Mouse (Mus musculus) embryonic facial prominence, embryonic 11.5 days (tissue): ENCODE data around the gene Gpr87. TPM values are rescaled to one million over a fixed set of nuclear protein-coding genes. Genes with fewer than 3 reads are reported as not detected.
"Not testable (repeated sequence)": the region's sequence is repeated elsewhere in the genome, so short reads cannot be mapped to it uniquely, and the experiment has no call there.

Experiments used
- ATAC-seq: fragments of 200-750 bp; cut with Nextera tagmentation; replicated peaks from 2 replicates; pipeline ENCODE4 v1.8.0; 2017; ENCODE audit warnings: low read depth; ENCODE audit not compliant: insufficient number of reproducible peaks, low FRiP score, low TSS enrichment
- DNase-seq: peaks from one replicate; pipeline ENCODE4 v3.0.0-alpha.2; 2015; ENCODE audit warnings: low spot score
- H3K27ac ChIP-seq: fragments of 300-500 bp; sonication (generic); replicated peaks from 2 replicates; pipeline ENCODE4 v1.5.1; 2014; ENCODE audit warnings: mild to moderate bottlenecking, low read depth, low read length, control low read depth
- H3K27me3 ChIP-seq: fragments of 300-500 bp; sonication (generic); 2 replicates; pipeline ENCODE4 v1.6.1; 2014; ENCODE audit warnings: mild to moderate bottlenecking, low read length, moderate library complexity, mixed read lengths; ENCODE audit not compliant: control insufficient read depth, insufficient read depth
- H3K36me3 ChIP-seq: fragments of 300-500 bp; sonication (generic); replicated peaks from 2 replicates; pipeline ENCODE4 v1.6.1; 2014; ENCODE audit warnings: low read depth, mild to moderate bottlenecking, low read length, moderate library complexity, mixed read lengths; ENCODE audit not compliant: control insufficient read depth, insufficient read depth
- H3K4me1 ChIP-seq: fragments of 300-500 bp; sonication (generic); 2 replicates; pipeline ENCODE4 v1.6.1; 2014; ENCODE audit warnings: low read length, mixed read lengths; ENCODE audit not compliant: control insufficient read depth, insufficient read depth
- H3K4me2 ChIP-seq: fragments of 300-500 bp; sonication (generic); 2 replicates; pipeline ENCODE4 v1.6.1; 2014; ENCODE audit warnings: low read depth, mild to moderate bottlenecking, control low read depth, low read length, moderate library complexity
- H3K4me3 ChIP-seq: fragments of 300-500 bp; sonication (generic); 2 replicates; pipeline ENCODE4 v1.5.1; 2014; ENCODE audit warnings: low read depth, low read length, control low read depth
- H3K9ac ChIP-seq: fragments of 300-500 bp; sonication (generic); replicated peaks from 2 replicates; pipeline ENCODE4 v1.6.1; 2014; ENCODE audit warnings: mild to moderate bottlenecking, control low read depth, low read length
- H3K9me3 ChIP-seq: fragments of 300-500 bp; sonication (generic); replicated peaks from 2 replicates; pipeline ENCODE4 v1.6.1; 2016; ENCODE audit warnings: mild to moderate bottlenecking, low read length, inconsistent platforms, mixed read lengths; ENCODE audit not compliant: control insufficient read depth
- WGBS: fragments of 180-500 bp; shearing (Covaris S2); extraction: QIAGEN DNeasy Blood & Tissue Kit; methylation state at CpG from one replicate; pipeline ENCODE4 v1.1.7; 2014; 5-methylcytosine and 5-hydroxymethylcytosine counted together
- polyA plus RNA-seq: library from polyadenylated mRNA; unstranded; fragments of >200 nt; fragmentation: Nextera tagmentation; extraction: Ambion mirVana; gene quantifications from 2 replicates; pipeline ENCODE4 v1.2.1, GENCODE M21; 2014

The Gpr87 gene
- polyA plus RNA-seq, 1 experiment from 2014 or later: 0.27 TPM

- Histone ChIP-seq H3K4me3 (no peak overlapping the region), H3K9me3 (no peaks in the 10 kb centered on the region), H3K9ac (no peak overlapping the region), H3K27ac (no peak overlapping the region), H3K4me1 (no peaks in the 10 kb centered on the region), H3K36me3 (no peaks in the 10 kb centered on the region), H3K27me3 (no peaks in the 10 kb centered on the region), H3K4me2 (no peak overlapping the region)
- WGBS: 69% methylated on average over 8 of the region's 8 CpGs
- ATAC-seq (no peak), DNase-seq (no peak)
Observed at GRCm38 (mm10) chr3:59141507-59142305, 53.2 kb downstream of the Gpr87 start.

- not testable (repeated sequence) for H3K9me3 ChIP-seq, H3K27ac ChIP-seq, H3K4me3 ChIP-seq, DNase-seq, H3K27me3 ChIP-seq, H3K4me2 ChIP-seq, H3K9ac ChIP-seq, ATAC-seq, H3K36me3 ChIP-seq, H3K4me1 ChIP-seq
- WGBS: 85% methylated on average over 4 of the region's 4 CpGs
Observed at GRCm38 (mm10) chr3:59140941-59141340, 54.0 kb downstream of the Gpr87 start.

GRCm38 (mm10) chr3:59140115-59140514, 54.8 kb downstream of the Gpr87 start:
- ATAC-seq: no peak
- WGBS: 72% methylated on average over 2 of the region's 2 CpGs

GRCm38 (mm10) chr3:59139651-59140051, 55.3 kb downstream of the Gpr87 start:
- Histone ChIP-seq H3K4me3 (no peak overlapping the region), H3K4me1 (no peaks in the 10 kb centered on the region), H3K27ac (no peak overlapping the region), H3K9me3 (no peaks in the 10 kb centered on the region), H3K36me3 (no peaks in the 10 kb centered on the region), H3K4me2 (no peak overlapping the region), H3K27me3 (no peaks in the 10 kb centered on the region), H3K9ac (no peak overlapping the region)
- DNase-seq: no peak
- no peak for ATAC-seq

More at GRCm38 (mm10) chr3:59140115-59140514, 54.8 kb downstream of the Gpr87 start:
- Histone ChIP-seq H3K27ac (no peak overlapping the region), H3K9me3 (no peaks in the 10 kb centered on the region), H3K4me3 (no peak overlapping the region), H3K36me3 (no peaks in the 10 kb centered on the region), H3K27me3 (no peaks in the 10 kb centered on the region), H3K4me2 (no peak overlapping the region), H3K4me1 (no peaks in the 10 kb centered on the region), H3K9ac (no peak overlapping the region)
- no peak for DNase-seq

- 76% methylated on average over 12 of the region's 12 CpGs for WGBS
- DNase-seq (no peak), ATAC-seq (no peak)
Observed at GRCm38 (mm10) chr3:59138946-59139468, 55.9 kb downstream of the Gpr87 start.

GRCm38 (mm10) chr3:59135911-59136653, 58.8 kb downstream of the Gpr87 start:
- no peak for ATAC-seq
- Histone ChIP-seq H3K4me3 (no peak overlapping the region), H3K27me3 (no peaks in the 10 kb centered on the region), H3K9ac (no peak overlapping the region), H3K9me3 (no peaks in the 10 kb centered on the region), H3K36me3 (no peaks in the 10 kb centered on the region), H3K27ac (no peak overlapping the region), H3K4me1 (no peaks in the 10 kb centered on the region), H3K4me2 (no peak overlapping the region)
- WGBS: 78% methylated on average over 5 of the region's 5 CpGs
- DNase-seq: no peak

More at GRCm38 (mm10) chr3:59138946-59139468, 55.9 kb downstream of the Gpr87 start:
- no peaks in the 10 kb centered on the region for H3K36me3 ChIP-seq
- no peaks in the 10 kb centered on the region for H3K27me3 ChIP-seq
- no peaks in the 10 kb centered on the region for H3K4me1 ChIP-seq
- H3K4me2 ChIP-seq: no peak overlapping the region
- H3K9ac ChIP-seq: no peak overlapping the region
- no peaks in the 10 kb centered on the region for H3K9me3 ChIP-seq
- H3K4me3 ChIP-seq: no peak overlapping the region
- no peak overlapping the region for H3K27ac ChIP-seq

- Histone ChIP-seq H3K9me3 (no peaks in the 10 kb centered on the region), H3K27ac (no peak overlapping the region), H3K4me3 (no peak overlapping the region), H3K27me3 (no peaks in the 10 kb centered on the region), H3K36me3 (no peaks in the 10 kb centered on the region), H3K4me2 (no peak overlapping the region), H3K9ac (no peak overlapping the region), H3K4me1 (no peaks in the 10 kb centered on the region)
- no peak for DNase-seq
- no peak for ATAC-seq
- WGBS: 87% methylated on average over 5 of the region's 5 CpGs
Observed at GRCm38 (mm10) chr3:59133189-59133588, 61.7 kb downstream of the Gpr87 start.

GRCm38 (mm10) chr3:59131966-59132365, 62.9 kb downstream of the Gpr87 start:
- Histone ChIP-seq H3K4me2 (no peak overlapping the region), H3K27ac (no peak overlapping the region), H3K9me3 (no peaks in the 10 kb centered on the region), H3K36me3 (no peaks in the 10 kb centered on the region), H3K4me3 (no peak overlapping the region), H3K9ac (no peak overlapping the region), H3K27me3 (no peaks in the 10 kb centered on the region), H3K4me1 (no peaks in the 10 kb centered on the region)
- ATAC-seq: no peak
- 86% methylated on average over 4 of the region's 4 CpGs for WGBS
- no peak for DNase-seq
